Mouse (Mus musculus) heart, embryonic 13.5 days (tissue): Measurements from ENCODE around the gene Olfr985. TPM values are rescaled to one million over a fixed set of nuclear protein-coding genes. Genes with fewer than 3 reads are reported as not detected.

Experiments
- ATAC-seq: fragments of 200-750 bp; cut with Nextera tagmentation; 2 replicates; pipeline ENCODE4 v1.8.0; 2017; ENCODE audit warnings: moderate TSS enrichment; ENCODE audit not compliant: insufficient number of reproducible peaks, low FRiP score, low TSS enrichment; ENCODE audit errors: extremely low read depth
- H3K27ac ChIP-seq: fragments of 300-500 bp; sonication (generic); replicated peaks from 2 replicates; pipeline ENCODE4 v1.5.1; 2015; ENCODE audit warnings: moderate library complexity, mild to moderate bottlenecking, inconsistent platforms
- H3K27me3 ChIP-seq: fragments of 300-500 bp; sonication (generic); replicated peaks from 2 replicates; pipeline ENCODE4 v1.6.1; 2015; ENCODE audit warnings: mild to moderate bottlenecking, inconsistent platforms
- H3K36me3 ChIP-seq: fragments of 300-500 bp; sonication (generic); 2 replicates; pipeline ENCODE4 v1.6.1; 2015; ENCODE audit warnings: mild to moderate bottlenecking, inconsistent platforms
- H3K4me1 ChIP-seq: fragments of 300-500 bp; sonication (generic); 2 replicates; pipeline ENCODE4 v1.6.1; 2015; ENCODE audit warnings: inconsistent platforms
- H3K4me2 ChIP-seq: fragments of 300-500 bp; sonication (generic); 2 replicates; pipeline ENCODE4 v1.6.1; 2015; ENCODE audit warnings: inconsistent platforms, mild to moderate bottlenecking, moderate library complexity
- H3K4me3 ChIP-seq: fragments of 300-500 bp; sonication (generic); 2 replicates; pipeline ENCODE4 v1.5.1; 2015; ENCODE audit warnings: moderate library complexity, mild to moderate bottlenecking, inconsistent platforms
- H3K9ac ChIP-seq: fragments of 300-500 bp; sonication (generic); 2 replicates; pipeline ENCODE4 v1.6.1; 2015; ENCODE audit warnings: inconsistent platforms, mild to moderate bottlenecking, moderate library complexity
- H3K9me3 ChIP-seq: fragments of 300-500 bp; sonication (generic); 2 replicates; pipeline ENCODE4 v1.6.1; 2016; ENCODE audit warnings: inconsistent platforms
- WGBS: fragments of 180-500 bp; shearing (Covaris S2); methylation state at CpG from one replicate; pipeline ENCODE4 v1.1.7; 2015; ENCODE audit warnings: mixed read lengths; 5-methylcytosine and 5-hydroxymethylcytosine counted together
- polyA plus RNA-seq: library from polyadenylated mRNA; unstranded; fragments of >200 nt; fragmentation: Nextera tagmentation; extraction: Ambion mirVana; gene quantifications from 2 replicates; pipeline ENCODE4 v1.2.1, GENCODE M21; 2015

The Olfr985 gene
- polyA plus RNA-seq, 1 experiment from 2014 or later: not detected

- H3K4me3 ChIP-seq: no peak within 1 kb of the TSS
- H3K27ac ChIP-seq: no peak within 1 kb of the TSS
- no peak within 1 kb of the TSS for H3K4me2 ChIP-seq
- no peak for ATAC-seq
- no peaks in the 10 kb centered on the region for H3K36me3 ChIP-seq
- no peak within 1 kb of the TSS for H3K9ac ChIP-seq
- H3K9me3 ChIP-seq: no peaks in the 10 kb centered on the region
- H3K27me3 ChIP-seq: no peaks in the 10 kb centered on the region
- 67% methylated on average over 2 of the region's 2 CpGs for WGBS
- H3K4me1 ChIP-seq: no peaks in the 10 kb centered on the region
These were observed 36.5 kb downstream of the Olfr985 start, which contains the start of gene Olfr983 for GRCm38 (mm10) chr9:40093495-40093894. Olfr983 (minus strand) TSS chr9:40093595.

Other genes with a start within 250 kb of the Olfr985 start
- not detected in 2 replicates for gene Olfr229, start 222.8 kb downstream of the Olfr985 start, polyA plus RNA-seq
- gene Olfr974, start 192.7 kb downstream of the Olfr985 start, polyA plus RNA-seq: not detected in 2 replicates
- gene Olfr975, start 178.1 kb downstream of the Olfr985 start, polyA plus RNA-seq: not detected in 2 replicates
- gene Olfr976, start 169.1 kb downstream of the Olfr985 start, polyA plus RNA-seq: not detected in 2 replicates
- not detected in 2 replicates for gene Olfr978, start 138.1 kb downstream of the Olfr985 start, polyA plus RNA-seq
- not detected in 2 replicates for gene Olfr979, start 126.7 kb downstream of the Olfr985 start, polyA plus RNA-seq
- gene Olfr980, start 120.6 kb downstream of the Olfr985 start, polyA plus RNA-seq: not detected in 2 replicates
- gene Olfr981, start 108.7 kb downstream of the Olfr985 start, polyA plus RNA-seq: not detected in 2 replicates
- not detected in 2 replicates for gene Olfr982, start 56.4 kb downstream of the Olfr985 start, polyA plus RNA-seq
- not detected in 2 replicates for gene Olfr983, start 36.6 kb downstream of the Olfr985 start, polyA plus RNA-seq
- gene Olfr984, start 16.0 kb downstream of the Olfr985 start, polyA plus RNA-seq: not detected in 2 replicates
- not detected in 2 replicates for gene Tmem225, start 17.9 kb upstream of the Olfr985 start, polyA plus RNA-seq
- gene Olfr986, start 50.7 kb upstream of the Olfr985 start, polyA plus RNA-seq: 0.08 TPM in 1 of 2 replicates, not detected in the other
- gene Zfp202, start 62.1 kb upstream of the Olfr985 start, polyA plus RNA-seq: 3.7 and 3.8 TPM in 2 replicates
- gene Scn3b, start 139.0 kb upstream of the Olfr985 start, polyA plus RNA-seq: 0.69 and 1.3 TPM in 2 replicates